Mouse (Mus musculus): ENCODE results near the gene Naa38. TPM values are rescaled to one million over a fixed set of nuclear protein-coding genes. Genes with fewer than 3 reads are reported as not detected.
A peak's percentile ranks its signal among the peaks of the same experiment; 100 is the strongest.

Gene Naa38
- polyA plus RNA-seq, 1 experiment from 2014 or later = 159 TPM

DNA sequence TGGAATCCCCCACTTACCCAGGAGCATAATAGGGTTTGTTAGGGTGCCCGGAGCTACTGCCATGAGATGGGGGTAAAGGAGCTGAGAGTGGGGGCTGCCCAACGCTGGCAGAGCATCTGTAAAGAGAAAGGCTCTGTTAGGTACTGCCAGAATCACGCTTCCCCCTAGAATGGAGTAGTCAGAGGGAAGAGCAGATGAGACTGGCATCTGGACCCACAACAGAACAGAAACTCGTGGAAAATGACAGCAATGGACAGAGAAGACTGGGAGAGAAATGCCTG, 12.4 kb downstream of the Naa38 start:
- Histone ChIP-seq H3K4me3 (peak overlapping the region; percentile 82), H3K36me3 (peaks cover 70% of the 10 kb centered on the region), H3K9me3 (no peaks in the 10 kb centered on the region), H3K27ac (peak overlapping the region; percentile 99; the same call in 1 of the 2 replicates), H3K27me3 (ENCODE audit: insufficient read depth, poor library complexity, severe bottlenecking) (no peaks in the 10 kb centered on the region), H3K4me1 (replicated peaks) (peaks cover 47% of the 10 kb centered on the region)
- no peak for DNase-seq (ENCODE audit: low spot score)
- 88% methylated on average over 4 of the region's 4 CpGs for WGBS

DNA sequence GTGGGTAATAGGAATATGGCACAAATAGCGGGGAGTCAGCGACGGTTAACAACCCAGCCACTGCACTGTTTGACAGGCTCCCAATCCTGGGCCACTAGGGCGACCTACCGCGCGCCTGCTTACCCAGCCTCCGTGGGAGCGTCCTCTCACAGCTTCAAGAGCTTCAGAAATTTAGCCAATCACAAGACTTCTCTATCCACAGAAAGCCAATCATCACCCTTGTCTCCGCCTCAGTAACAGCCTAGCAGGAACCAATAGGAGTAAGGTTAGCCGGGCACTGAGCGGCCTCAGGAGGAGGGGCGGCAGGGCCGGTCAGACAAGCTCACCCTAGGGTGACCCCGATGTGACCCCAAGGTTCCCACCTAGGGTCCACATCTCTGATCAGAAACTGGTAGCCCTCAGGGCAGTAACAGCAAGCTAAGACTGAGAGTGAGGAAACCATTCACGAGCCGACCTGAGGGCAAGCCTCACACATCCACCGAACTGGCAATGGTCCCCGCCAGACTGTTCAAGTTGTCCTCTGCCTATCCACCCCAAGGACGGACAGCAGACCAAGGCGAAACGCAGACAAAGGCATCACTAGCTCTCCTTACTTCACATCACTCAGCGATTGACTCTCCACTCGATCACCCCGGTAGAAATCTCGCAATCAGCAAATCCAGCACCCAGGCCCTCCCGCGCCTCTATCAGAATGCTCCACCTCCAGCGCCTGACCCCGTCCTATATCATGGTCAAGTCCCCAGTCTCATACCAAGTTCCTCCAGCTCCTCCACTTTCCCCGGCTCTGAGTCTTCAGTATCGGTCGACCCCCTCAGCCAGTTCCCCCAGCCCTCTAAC, 13.5 kb downstream of the Naa38 start:
- H3K9me3 ChIP-seq = no peaks in the 10 kb centered on the region
- peaks cover 70% of the 10 kb centered on the region for H3K36me3 ChIP-seq
- DNase-seq (ENCODE audit: low spot score) = peak; percentile 86
- H3K27me3 ChIP-seq (ENCODE audit: insufficient read depth, poor library complexity, severe bottlenecking) = no peaks in the 10 kb centered on the region
- H3K27ac ChIP-seq = peak overlapping the region; percentile 99
- peaks cover 58% of the 10 kb centered on the region for H3K4me1 ChIP-seq (replicated peaks)
- H3K4me3 ChIP-seq = peak overlapping the region; percentile 82
- under 1% methylated on average over 33 of the region's 33 CpGs for WGBS

DNA sequence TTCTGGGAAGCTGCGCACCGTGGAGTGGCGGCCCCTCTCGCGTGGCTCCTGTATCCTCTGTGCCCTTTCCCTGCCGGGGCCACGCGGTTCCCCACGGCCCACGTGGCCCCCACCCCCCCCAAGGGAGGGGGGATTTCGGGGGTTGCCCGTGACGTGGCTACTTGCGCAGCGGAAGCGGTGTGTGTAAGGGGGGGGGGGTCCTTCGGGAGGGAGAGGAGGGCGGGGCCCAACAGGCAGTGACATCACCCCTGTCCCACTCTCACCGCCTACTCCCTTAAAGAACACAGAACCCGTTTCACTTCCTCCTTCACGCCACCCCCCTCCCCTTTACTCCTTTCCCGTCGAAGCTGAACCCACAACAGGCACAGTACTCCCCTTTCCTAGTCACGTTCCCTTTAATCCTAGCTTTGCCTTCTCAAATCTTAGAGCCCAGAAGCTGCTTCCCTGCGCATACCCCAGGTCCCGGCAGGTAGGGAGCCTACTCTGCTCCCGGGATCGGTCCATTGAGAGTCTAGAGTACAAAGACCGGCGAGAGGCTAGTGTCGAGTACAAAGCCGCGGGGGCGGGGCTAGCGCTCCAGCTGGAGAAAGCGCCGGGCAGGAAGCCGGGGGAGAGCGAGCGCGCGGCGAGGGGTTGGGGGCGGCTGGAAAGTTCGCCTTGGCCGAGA, 14.2 kb downstream of the Naa38 start:
- Histone ChIP-seq H3K36me3 (peaks cover 66% of the 10 kb centered on the region), H3K27ac (peak overlapping the region; percentile 99), H3K9me3 (no peaks in the 10 kb centered on the region), H3K4me3 (peak overlapping the region; percentile 82), H3K27me3 (ENCODE audit: insufficient read depth, poor library complexity, severe bottlenecking) (no peaks in the 10 kb centered on the region), H3K4me1 (replicated peaks) (peaks cover 66% of the 10 kb centered on the region)
- DNase-seq (ENCODE audit: low spot score) = peak; percentile 89
- WGBS = under 1% methylated on average over 46 of the region's 46 CpGs

DNA sequence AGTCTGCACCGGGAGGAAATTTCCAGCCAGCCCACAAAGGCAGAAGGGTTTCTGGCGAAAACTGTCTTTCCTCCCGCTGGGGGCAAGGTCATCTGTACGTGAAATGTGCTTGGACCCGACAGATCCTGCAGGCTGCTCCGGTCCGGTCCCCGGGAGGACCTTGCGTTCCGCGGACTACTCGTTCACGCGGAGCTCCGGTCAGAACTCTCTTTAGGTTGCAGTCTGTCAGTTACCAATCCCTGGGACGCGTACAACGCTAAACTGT, 14.7 kb downstream of the Naa38 start:
- WGBS = under 1% methylated on average over 18 of the region's 18 CpGs
- no peak for DNase-seq (ENCODE audit: low spot score)
- Histone ChIP-seq H3K36me3 (peaks cover 61% of the 10 kb centered on the region), H3K27ac (peak overlapping the region; percentile 99), H3K4me1 (replicated peaks) (peaks cover 70% of the 10 kb centered on the region), H3K27me3 (ENCODE audit: insufficient read depth, poor library complexity, severe bottlenecking) (no peaks in the 10 kb centered on the region), H3K4me3 (peak overlapping the region; percentile 82), H3K9me3 (no peaks in the 10 kb centered on the region)

DNA sequence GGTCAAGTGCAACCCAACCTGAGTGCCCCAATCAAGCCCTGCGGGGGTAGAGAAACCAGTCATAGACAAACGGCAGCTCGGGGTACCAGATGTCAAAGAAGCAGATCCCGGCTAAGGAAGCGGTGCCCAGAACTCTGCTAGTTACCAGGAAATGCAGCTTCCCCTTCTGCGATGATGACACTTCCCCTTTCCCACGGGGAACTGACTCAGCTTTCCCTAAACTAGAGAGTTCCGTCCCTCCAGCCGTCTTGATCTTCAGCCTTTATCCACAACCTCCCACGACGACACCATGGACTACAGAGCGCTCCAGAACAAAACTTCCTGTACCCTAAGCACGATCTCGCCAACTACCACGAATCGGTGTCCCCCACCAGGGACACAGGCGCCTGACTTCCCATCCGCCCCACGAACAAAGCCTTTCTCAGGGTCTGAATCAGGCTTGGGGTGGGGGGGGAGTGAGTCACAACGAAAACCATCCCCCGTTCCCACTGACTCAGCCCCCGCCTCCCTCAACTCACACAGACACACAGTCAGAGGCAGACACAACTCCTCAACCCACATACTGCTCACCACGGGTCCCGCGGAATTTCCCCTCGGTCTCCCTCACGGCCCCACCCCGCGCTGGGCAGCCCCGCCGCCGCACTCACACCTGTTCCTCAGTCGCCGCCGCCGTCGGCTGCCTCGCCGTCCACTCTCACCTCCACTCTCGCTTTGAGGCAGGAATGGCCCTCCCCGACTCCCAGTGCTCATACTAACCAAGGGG, 15.2 kb downstream of the Naa38 start:
- under 1% methylated on average over 41 of the region's 41 CpGs for whole genome bisulfite sequencing
- H3K9me3 ChIP-seq = no peaks in the 10 kb centered on the region
- H3K4me1 ChIP-seq (replicated peaks) = peaks cover 75% of the 10 kb centered on the region
- H3K27me3 ChIP-seq (ENCODE audit: insufficient read depth, poor library complexity, severe bottlenecking) = no peaks in the 10 kb centered on the region
- no peak for DNase-seq (ENCODE audit: low spot score)
- H3K4me3 ChIP-seq = peak overlapping the region; percentile 82
- H3K36me3 ChIP-seq = peaks cover 56% of the 10 kb centered on the region
- H3K27ac ChIP-seq = peak overlapping the region; percentile 99

DNA sequence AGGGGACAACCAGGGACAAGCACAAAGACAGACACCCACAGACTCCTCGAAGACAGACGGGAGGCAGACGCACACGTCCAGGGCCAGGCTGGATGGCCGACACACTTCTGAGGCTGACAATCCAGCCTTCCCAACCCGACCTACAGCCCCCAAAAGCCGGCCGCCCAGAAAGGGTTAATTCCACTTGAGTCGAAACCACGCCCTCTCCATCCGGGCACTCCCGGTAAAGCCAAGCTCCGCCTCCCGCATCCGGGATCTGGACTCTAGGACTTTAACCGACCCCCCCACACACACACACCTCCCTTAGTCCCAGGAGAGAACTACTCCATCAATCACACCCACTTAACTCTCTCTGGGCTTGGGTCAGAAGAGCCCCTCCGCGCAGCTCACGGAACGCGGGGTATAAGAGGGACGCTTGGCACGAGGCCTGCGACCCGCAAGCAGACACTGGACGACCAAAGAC, 15.8 kb downstream of the Naa38 start:
- Histone ChIP-seq H3K4me3 (peak overlapping the region; percentile 82), H3K9me3 (no peaks in the 10 kb centered on the region), H3K4me1 (replicated peaks) (peaks cover 81% of the 10 kb centered on the region), H3K27me3 (ENCODE audit: insufficient read depth, poor library complexity, severe bottlenecking) (no peaks in the 10 kb centered on the region), H3K36me3 (peaks cover 50% of the 10 kb centered on the region), H3K27ac (peak overlapping the region; percentile 99)
- DNase-seq (ENCODE audit: low spot score) = peak; percentile 97
- WGBS = 0% methylated on average over 26 of the region's 26 CpGs

DNA sequence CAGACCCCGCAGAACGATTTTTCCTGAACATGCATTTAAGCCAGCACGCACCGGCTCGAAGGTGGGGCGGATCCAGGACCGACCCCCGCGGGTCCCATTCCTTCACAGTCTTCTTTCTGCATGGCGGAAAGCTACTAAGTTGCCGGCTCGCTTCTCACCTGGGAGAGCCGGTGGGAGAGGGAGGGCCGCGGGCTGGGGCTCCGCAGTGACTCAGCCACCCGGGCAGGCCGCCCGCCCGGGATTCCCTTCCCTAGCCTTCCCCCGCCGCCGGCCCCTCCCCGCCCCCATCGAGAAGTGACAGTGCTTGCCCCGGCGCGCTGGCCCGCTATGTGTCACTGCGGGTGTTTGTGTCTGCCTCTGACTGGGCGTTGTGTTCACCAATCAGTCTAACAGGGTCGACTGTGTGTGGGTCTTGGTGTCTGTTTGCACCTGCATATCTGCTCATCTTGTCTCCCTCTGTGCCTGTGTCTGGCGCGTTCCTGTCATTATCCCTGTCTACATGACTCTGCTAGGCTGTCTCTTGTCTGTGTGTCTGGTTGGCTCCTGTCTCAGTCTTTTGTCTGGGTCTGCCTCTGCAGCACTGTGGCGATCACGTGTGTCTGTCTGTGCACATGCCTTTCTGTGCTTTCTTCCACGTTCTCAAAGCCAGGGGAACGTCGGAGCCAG, 16.4 kb downstream of the Naa38 start:
- Histone ChIP-seq H3K4me1 (replicated peaks) (peaks cover 86% of the 10 kb centered on the region), H3K9me3 (no peaks in the 10 kb centered on the region), H3K36me3 (peaks cover 44% of the 10 kb centered on the region), H3K27me3 (ENCODE audit: insufficient read depth, poor library complexity, severe bottlenecking) (no peaks in the 10 kb centered on the region), H3K27ac (peak overlapping the region; percentile 99), H3K4me3 (peak overlapping the region; percentile 82)
- under 1% methylated on average over 39 of the region's 39 CpGs for WGBS
- peak; percentile 66 for DNase-seq (ENCODE audit: low spot score)

DNA sequence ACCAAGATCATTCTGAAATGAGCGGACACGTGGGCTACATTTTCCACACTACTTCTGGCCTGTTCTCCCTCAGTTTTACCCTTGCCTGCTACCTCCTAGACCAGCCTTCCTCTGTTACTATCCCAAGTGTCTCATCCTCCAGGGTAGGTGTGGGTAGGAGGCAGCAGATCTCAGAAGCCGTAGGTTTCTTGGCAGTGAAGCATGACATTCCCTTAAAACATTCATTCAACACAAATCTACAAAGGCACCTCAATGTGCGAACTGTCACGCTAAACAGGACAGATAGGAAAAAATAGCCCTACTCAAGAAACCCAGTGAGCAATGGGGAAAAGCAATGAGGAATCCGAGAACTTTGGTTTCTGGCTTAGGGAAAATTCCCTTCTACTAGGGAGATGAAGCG, 17.3 kb downstream of the Naa38 start:
- Histone ChIP-seq H3K4me3 (peak overlapping the region; percentile 82), H3K27ac (peak overlapping the region; percentile 99), H3K27me3 (ENCODE audit: insufficient read depth, poor library complexity, severe bottlenecking) (no peaks in the 10 kb centered on the region), H3K9me3 (no peaks in the 10 kb centered on the region), H3K4me1 (replicated peaks) (peaks cover 92% of the 10 kb centered on the region), H3K36me3 (peaks cover 35% of the 10 kb centered on the region)
- whole genome bisulfite sequencing = 63% methylated on average over 7 of the region's 7 CpGs
- no peak for DNase-seq (ENCODE audit: low spot score)

DNA sequence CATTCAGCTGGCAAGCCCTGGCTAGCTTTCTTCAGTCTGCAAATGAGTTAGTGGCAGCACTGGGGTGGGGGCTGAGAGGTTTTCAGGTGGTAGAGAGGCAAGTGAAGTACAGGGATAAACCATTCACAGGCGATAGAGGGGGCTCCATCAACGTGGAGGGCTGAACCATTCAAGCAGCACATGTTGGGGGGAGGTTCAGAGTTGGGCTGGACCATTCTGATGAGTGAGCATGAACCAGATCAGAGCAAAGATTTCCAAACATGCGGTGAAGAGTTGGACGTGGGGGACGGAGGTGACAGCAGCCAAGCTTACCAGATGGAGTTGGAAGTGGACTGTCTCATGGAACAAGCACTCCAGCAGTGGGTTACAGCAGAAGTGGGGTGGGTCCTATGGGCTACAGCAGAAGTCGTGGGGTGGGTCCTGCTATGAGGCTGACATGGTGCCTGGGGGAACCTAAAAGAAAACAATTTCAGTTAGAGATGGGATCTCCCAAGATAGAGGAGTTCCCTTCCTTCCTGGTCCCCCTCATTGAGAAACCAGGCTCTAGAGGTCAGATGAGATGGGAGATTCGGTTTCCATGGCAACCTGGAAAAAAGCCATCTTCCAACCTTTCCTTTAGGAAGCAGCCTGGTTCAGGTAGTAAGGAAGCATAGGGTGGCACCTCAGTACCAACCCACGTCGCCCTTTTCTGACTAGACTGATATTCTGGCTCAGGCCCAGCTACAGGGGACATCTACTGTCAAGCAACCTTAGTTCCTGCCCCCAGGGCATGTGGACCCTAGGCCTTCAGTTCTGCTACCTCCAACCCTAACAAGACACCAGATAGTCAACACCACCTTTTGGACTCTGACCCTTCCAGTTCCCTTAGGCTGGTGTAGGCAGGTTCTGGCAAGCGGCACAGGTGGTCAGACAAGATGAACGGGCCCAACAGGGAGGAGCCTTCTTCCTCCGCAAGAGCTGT, 18.2 kb downstream of the Naa38 start, which contains the start of gene Kdm6b:
Gene Kdm6b, minus strand, starts transcription at position 455 of the 961 bp plus-strand sequence.
- peak within 1 kb of the TSS; percentile 99 for H3K27ac ChIP-seq
- DNase-seq (ENCODE audit: low spot score) = peak; percentile 52
- 44% methylated on average over 12 of the region's 12 CpGs for WGBS

DNA sequence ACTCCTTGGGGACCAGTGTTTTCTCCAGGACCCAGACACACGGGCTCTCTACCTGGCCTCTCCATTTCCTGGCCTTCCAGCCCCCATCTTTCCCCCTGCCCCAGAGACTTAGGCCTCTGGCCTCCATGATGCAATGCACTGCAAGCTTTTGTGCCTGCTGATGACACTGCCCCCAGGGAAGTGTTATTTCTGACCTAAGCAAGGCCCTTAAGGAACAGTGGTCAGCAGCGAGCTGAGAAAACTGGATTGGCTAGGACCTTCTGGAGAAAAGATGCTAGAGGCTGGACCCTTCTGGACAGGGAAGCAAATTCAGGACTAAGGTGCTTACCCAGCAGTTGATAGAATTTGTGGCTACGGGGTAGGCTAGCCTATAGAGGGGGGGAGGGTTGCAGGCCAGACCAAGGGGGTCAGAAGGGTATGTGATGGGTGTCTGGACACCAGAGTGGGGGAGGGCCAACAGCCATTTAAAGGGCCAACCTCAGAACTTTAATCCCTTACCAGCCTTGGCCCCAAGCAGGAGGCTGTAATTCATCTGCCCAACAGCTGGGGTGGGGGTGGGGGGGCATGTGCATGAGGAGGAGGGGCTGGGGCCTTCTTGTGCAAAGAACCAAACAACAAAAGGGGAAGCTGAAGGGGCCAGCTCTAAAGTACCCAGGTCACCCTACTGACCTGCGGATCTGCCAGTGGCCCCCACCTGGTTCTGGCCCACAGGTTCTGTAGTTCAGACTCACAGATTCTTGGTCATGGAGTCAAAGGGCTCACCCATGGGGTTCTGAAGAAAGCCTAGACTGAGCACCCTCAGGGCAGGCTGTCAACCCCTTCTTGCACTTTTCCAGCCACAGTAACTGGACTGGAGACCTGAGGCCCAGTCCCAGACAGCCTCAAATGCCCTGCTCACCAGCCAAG, 19.4 kb downstream of the Naa38 start:
- Histone ChIP-seq H3K4me3 (peak overlapping the region; percentile 82), H3K27ac (peak overlapping the region; percentile 99), H3K4me1 (replicated peaks) (peaks cover 93% of the 10 kb centered on the region), H3K27me3 (ENCODE audit: insufficient read depth, poor library complexity, severe bottlenecking) (no peaks in the 10 kb centered on the region), H3K9me3 (no peaks in the 10 kb centered on the region), H3K36me3 (peaks cover 26% of the 10 kb centered on the region)
- WGBS = 18% methylated on average over 4 of the region's 4 CpGs
- peak; percentile 55 for DNase-seq (ENCODE audit: low spot score)

More for the DNA sequence above, 18.2 kb downstream of the Naa38 start, which contains the start of gene Kdm6b:
- H3K27me3 ChIP-seq (ENCODE audit: insufficient read depth, poor library complexity, severe bottlenecking) = no peaks in the 10 kb centered on the region
- peaks cover 92% of the 10 kb centered on the region for H3K4me1 ChIP-seq (replicated peaks)
- H3K36me3 ChIP-seq = peaks cover 26% of the 10 kb centered on the region
- H3K4me3 ChIP-seq = peak within 1 kb of the TSS; percentile 82
- H3K9me3 ChIP-seq = no peaks in the 10 kb centered on the region

DNA sequence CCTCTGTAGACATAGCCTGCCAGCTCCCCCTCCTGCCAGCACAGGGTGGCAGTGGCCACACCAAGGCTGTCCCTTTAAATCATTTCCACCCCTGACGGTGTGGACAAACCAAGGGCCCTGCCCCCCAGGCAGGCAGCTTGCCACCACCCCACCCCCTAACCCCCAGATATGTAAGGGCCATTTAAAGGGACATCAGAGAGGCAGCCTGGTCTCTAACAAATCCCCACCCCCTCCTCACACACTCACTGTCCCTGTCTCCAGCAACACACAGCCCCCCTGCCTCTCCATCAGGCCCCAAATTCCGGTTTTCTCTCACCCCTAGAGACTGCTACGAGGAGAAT, 20.0 kb downstream of the Naa38 start:
- 0% methylated on average over 3 of the region's 3 CpGs for WGBS
- peaks cover 26% of the 10 kb centered on the region for H3K36me3 ChIP-seq
- peak; percentile 69 for DNase-seq (ENCODE audit: low spot score)
- no peaks in the 10 kb centered on the region for H3K9me3 ChIP-seq
- H3K4me3 ChIP-seq = peak overlapping the region; percentile 82
- peaks cover 2% of the 10 kb centered on the region; the same call in 1 of the 2 replicates for H3K27me3 ChIP-seq (ENCODE audit: insufficient read depth, poor library complexity, severe bottlenecking)
- peak overlapping the region; percentile 99 for H3K27ac ChIP-seq
- peaks cover 94% of the 10 kb centered on the region for H3K4me1 ChIP-seq (replicated peaks)
